Mouse (Mus musculus) spleen, postnatal 14 days (tissue): ENCODE data around the gene Etfdh.
"Not testable (repeated sequence)": the region's sequence is repeated elsewhere in the genome, so short reads cannot be mapped to it uniquely, and the experiment has no call there.

ENCODE experiments used
- DNase-seq, 2 experiments: peaks; one replicate each; pipeline ENCODE4 v3.0.0; 2021 to 2022; ENCODE audit warnings: low spot score in 2 of 2

Gene Etfdh

DNA sequence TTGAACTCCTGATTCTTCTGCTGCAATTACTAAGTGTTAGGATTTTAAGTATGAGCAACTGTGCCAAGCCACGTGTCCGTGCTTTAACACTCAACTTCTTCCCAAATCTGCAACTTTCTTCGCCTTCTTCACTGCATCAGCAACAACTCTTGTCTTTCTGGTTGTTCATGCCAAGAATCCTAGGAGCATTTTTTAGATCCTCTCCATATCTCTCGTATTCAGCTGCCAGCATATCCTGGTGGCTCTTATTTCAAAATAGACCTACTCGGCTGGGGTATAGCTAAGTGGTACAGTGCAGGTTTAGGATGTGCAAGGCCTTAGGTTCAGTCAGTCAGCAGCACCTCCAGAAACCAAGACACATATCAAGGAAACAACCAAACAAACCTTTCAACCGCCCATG lies 51.7 kb downstream of the Etfdh start:
- DNase-seq = no peak

DNA sequence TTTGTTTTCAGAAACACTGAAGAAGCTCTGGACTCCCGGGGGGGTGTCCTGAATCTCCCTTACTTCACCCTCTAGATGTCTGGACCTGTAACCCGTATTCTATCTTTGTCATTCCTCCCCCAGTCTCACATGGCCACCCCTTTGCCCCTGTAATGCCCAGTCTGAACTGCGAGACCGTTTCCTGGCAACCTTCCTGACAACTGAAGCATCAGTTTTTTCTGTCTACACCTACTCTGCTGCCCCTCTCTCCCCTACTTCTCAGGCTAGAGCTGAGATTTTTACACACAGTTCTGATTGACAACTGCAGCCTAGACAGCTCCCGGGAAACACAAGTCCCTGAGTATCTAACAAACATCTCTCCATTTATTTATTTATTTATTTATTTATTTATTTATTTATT lies 52.4 kb downstream of the Etfdh start:
- no peak for DNase-seq

DNA sequence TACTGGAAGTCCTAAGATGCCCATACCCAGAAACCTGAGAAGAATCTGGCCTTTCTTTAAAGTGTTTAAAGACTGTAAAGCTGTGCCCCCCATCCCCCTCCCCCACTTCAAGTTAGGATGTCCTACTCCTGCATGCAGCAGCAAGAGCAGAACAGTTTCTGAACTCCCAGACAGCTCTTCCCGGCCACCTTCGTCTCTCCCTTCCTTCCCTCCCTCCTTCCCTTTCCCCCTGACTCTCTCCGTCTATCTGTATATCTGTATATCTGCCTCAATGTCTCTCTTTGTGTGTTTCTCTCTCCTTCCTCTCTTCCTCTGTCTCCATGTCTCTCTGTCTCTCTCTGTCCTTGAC lies 52.9 kb downstream of the Etfdh start:
- DNase-seq = no peak

DNA sequence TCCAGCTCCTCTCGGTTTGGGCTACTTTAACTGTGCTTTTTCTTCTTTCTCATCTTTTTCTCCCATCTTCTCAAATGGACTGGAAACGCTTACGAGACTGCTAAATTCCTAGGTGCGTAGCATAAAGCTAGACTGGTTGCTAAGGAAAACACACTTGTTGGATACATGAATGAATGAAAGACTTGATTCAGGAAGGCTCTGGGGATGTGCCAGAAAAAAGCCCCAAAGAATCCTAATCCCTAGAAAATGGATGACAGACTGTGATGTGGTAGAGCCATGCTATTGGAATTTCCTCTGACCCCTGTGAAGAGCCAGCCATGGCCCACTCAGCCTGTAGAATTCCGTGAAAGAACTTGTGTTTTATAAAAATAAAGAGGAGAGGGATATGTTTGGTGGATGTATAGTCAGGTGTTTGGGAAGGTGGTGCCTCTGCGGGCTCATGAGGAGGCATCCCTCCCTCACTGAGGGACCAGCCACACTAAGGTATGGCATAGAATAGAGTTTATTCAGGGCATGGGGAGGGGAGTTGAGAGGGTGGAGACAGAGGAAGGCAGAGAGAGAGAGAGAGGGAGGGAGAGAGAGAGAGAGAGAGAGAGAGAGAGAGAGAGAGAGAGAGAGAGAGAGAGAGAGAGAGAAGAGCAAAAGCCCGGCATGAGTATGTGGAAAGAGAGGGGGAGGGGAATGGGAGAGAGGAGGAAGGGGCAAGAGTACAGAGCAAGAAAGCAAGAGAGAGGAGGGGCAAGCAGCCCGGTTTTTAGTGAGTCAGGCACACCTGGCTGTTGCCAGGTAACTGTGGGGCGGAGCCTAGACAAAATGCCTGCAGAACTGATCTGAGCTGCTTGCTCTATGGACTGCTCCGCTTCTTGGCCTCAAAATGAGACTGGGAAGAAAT lies 53.5 kb downstream of the Etfdh start:
- DNase-seq = no peak

DNA sequence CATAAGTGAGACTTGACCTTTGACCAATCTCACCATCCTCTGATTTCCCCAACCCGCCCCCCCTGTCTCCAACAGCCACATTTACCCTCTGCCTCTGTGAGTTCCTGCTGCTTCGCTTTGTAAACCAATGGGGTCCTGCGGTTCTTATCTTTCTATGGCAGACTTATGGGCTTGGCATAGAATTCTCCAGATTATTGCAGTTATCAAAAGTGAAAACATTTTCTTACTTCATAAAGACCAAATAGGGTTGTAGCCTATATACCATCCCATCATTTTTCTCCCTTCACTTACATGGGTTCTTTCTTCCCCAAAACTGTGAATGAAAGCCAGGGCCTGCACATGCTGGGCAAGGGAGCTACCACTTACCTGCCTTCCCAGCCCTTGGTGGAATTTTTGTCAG lies 55.0 kb downstream of the Etfdh start:
- no peak for DNase-seq

DNA sequence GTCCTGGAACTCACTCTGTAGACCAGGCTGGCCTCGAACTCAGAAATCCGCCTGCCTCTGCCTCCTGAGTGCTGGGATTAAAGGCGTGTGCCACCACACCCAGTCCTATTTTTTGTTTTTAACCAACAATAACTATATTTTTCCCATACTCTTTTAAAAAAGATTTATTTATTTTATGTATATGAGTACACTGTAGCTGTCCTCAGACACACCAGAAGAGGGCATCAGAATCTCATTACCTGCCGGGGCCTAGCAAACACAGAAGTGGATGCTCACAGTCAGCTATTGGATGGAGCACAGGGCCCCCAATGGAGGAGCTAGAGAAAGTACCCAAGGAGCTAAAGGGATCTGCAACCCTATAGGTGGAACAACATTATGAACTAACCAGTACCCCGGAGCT lies 55.9 kb downstream of the Etfdh start:
- not testable (repeated sequence) for DNase-seq

DNA sequence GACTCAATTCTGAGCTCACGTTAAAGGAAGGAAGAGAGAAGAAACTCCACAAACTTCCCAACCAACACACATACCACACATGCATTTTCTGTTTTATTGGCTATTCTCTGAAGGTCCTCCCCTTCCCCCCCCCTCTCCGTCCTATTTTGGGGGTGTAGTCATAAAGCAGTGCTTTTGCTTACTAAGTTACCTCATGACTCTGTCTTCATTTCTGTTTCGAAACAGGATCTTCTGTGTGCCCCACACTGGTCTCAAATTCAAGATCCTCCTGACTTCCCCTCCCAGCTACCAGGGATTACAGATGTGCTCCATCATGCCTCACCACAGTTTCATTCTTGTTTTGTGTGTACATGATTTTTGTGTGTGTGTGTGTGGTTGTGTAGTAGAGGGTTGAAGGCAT lies 56.9 kb downstream of the Etfdh start:
- no peak for DNase-seq

DNA sequence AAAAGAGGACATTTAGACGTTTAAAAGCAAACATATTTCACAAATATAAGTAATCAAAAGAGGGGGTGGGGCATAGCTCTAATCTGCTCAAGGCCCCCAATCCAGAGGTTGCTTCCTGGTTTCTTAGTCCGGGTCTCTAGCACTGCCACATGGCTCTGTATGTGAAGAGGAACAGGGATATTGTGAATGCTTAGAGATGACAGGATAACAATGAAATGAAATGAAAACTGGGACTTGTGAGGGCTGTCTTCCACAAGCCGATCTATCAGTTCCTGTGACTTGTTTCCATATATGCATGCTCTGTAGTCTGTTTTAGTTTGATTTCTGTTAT lies 60.0 kb downstream of the Etfdh start:
- DNase-seq = no peak

DNA sequence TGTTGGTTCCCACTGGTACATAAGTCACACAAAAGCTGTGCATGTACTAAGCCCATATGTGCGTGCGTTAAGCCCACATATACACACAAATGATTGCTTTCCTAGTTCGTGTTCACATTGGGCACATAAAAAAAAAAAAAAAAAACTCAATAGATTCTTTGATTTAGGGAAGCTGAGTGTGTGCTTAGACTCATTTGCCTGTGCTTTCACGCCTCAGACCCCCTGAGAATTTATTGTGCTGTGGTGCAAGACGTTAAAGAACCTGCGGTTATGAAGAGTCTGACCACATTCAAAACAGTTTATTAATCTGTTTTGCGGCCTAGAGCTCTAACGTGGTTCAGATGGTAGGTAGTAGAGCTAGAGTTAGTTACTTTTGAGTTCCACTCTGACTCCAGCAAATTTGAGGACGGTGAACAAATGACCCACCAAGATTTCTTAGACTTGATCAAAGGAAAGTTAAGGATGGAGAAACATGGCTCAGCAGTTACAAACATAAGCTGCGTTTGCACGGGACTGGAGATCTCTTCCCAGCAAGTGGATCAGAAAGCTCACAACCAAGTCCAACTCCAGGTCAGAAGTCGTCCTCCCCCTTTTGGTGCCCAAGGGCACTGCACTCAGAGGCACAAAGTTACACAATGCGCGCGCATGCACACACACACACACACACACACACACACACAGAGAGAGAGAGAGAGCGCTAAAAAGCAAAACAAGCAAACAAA lies 60.5 kb downstream of the Etfdh start:
- DNase-seq = no peak

DNA sequence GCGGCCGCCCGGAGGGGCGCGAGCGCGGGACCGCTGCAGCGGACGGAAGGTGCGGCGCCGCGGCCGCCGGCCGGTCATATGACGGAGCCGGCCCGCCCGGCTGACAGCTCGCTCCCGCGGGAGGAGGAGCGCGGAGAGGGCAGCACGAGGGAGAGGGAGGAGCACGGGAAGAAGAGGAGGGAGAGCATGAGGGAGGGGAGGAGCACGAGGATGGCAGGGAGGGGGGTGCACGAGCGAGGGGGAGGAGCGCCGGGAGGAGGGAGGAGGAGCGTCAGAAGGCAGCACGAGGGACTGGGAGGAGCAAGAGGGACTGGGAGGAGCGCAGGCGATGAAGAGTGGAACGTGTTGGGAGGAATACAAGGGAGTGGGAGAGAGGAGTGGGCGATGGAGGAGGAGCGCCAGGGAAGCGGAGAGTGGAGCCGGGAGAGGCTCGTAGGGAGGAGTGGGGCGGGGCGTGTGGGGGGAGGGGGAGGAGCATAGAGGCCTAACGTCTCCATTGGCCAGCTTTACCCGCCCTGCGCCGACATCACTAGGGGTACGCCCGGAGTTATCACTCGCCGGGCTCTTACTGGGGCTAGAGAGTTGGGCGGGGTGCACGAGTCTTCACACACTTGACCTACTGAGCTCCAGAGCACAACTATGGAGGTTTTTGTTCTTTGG lies 61.5 kb downstream of the Etfdh start, which contains the start of gene Fnip2:
Gene Fnip2, minus strand, starts transcription at position 94 of the 660 bp plus-strand sequence.
- DNase-seq = peak; percentile 68 to 74

DNA sequence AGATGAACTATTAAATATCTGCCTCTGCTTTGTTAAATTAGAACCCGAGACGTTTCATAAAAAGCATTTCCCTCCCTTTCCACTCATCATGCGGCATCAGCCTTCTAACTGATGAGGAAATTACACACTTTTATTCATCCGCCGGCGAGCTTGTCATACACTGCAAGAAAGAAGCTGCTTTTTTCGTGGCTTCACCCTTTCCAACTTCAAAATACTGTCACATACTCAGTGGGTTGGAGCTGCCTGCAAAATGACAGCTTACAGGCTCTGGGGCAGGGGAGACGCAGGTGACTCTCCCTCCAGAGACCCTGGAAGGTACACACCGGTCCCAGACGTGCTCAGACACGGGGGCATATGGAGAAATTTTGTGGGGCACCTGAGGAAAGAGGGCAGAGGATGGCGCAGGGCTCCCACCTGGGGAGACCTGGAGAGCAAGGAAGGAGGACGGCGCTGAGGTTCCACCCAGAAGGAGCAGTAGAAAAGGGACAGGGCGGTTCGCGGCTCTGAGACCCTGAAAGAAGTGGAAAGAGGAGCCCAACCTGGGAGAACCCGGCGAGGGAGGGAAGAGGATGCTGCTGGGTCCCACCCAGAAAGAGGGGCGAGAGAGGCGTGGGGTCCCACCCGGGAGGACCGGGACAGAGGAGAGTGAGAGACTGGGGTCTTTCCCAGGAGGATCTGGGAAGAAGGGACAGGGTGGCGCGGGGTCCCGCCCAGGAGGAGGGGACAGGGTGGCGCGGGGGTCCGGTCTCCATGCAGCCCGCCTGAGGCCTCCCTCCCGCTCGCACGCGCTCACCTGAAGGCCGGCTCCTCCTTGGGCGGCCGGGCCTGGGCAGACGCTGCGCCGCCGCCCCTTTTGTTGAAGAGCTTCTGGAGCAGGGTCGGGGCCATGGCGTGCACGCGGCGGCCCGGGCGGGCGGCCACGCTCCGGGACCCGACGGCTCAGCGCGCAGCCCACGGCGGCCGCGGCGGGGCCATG lies 62.3 kb downstream of the Etfdh start:
- DNase-seq = peak in 1 of 2 experiments; percentile 31

DNA sequence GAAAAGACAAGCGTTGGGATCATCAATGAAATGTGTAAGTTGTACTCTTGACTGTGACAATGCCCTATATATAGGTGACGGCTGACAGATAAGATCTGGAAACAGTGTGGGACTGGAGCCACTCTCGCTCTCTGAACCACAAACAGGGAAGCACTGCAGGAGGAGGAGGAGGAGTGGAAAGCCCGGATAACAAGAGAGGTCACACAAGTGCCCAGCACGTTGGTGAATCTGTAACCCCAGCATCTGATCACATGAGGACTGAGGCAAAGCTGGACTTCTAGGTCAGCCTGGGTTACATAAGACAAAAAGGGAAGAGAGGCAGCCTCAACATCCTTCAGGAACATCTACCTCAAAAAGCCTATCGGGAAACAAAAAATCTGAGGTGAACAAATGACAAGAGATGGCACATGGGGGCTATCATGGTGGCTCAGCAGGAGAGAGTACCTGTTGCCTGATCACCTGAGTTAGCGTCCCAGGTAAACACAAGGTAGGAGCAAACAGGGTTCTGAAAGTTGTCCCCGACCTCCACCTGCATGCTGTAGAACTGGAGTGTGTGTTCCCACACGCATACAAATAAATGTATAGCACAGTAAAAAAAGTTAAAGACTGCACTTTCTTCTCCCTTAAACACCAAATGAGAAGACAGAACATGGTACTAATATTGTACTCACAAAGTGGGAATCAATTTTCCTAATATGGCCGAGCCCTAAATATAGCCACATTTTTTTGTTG lies 64.3 kb downstream of the Etfdh start:
- no peak for DNase-seq

DNA sequence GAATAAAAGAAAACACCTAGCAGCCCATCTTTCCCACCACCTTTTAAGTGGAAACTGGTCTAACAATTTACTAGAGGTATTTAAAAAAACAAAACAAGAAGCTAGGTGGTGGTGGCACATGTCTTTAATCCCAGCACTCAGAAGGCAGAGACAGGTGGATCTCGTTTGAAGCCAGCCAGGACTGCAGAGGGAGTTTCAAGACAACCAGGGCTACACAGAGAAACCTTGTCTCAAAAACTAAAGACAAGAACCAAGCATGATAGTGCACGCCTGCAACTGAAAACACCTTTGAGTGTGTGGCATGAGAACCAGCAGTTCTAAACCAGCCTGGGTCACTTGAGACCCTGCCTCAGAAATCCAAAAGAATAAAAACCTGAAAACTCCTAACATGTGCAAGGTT lies 65.8 kb downstream of the Etfdh start:
- DNase-seq = no peak

DNA sequence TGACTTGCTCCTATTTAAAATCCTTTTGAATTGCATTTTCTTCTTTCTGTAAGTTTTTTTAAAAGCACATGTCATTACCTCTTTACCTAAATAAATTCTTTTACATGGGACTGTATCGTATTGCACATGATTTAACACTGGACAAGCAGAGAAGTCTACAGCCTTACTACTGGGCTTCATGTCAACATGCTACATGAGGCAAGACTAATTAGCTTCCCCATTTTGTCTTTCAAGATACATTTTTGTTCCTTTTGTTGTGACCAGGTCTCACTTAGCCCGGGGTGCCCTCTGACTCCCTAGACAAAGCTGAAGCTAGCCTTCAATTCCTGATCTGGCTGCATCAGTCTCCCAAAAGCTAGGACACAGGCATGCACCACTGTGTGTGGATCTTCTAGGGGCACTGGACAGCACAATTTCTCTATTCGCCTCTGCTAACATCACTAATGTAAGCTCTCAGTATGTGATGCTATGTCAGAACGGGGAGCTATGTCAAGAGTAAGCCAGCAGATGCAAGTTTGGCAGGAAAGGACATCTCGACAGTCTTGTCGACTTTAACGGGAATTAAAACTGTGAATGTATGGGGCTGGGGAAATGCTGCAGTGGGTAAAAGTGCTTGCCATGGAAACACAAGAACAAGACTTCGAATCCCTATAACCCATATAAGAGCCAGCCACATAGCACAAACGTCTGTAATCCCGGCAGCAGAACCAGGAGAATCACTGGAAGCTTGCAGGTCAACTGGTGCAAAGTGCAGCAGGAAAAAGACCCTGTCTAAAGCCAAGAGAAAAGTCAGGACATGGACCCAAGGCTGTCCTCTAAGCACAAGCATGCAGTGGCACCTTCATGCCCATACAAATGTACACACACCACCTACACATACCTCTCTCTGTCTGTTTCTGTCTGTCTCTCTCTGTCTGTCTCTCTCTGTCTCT lies 67.2 kb downstream of the Etfdh start:
- DNase-seq = no peak

DNA sequence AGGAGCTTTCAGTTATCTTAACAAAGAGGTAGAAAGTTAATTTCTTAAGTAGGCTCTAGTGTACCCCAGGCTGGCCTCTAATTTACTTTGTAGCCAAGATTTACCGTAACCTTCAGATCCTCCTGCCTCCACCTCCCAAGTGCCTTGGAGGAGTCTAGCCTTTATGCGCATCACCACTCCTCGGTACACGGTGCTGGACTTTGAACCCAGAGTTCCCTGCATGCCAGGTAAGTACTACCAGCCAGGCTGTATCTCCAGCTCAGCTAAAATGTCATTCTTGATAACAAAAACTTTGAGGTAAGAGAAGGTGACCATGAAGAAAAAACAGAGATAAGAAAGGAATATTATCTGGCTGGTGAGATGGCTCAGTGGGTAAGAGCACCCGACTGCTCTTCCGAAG lies 68.7 kb downstream of the Etfdh start:
- DNase-seq = no peak

DNA sequence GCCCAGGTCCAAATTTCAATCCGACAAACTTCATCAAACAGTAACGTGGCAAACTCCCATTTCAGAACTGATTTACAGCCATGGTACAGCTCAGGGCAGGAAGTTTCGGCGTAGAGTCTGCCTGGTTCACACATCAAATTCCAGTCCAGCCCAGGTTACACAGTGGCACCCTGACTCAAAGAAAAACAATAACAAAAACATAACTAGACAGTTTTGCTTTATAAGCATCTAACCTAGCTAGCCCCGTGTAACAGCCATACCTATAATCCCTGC lies 69.6 kb downstream of the Etfdh start:
- DNase-seq = no peak

DNA sequence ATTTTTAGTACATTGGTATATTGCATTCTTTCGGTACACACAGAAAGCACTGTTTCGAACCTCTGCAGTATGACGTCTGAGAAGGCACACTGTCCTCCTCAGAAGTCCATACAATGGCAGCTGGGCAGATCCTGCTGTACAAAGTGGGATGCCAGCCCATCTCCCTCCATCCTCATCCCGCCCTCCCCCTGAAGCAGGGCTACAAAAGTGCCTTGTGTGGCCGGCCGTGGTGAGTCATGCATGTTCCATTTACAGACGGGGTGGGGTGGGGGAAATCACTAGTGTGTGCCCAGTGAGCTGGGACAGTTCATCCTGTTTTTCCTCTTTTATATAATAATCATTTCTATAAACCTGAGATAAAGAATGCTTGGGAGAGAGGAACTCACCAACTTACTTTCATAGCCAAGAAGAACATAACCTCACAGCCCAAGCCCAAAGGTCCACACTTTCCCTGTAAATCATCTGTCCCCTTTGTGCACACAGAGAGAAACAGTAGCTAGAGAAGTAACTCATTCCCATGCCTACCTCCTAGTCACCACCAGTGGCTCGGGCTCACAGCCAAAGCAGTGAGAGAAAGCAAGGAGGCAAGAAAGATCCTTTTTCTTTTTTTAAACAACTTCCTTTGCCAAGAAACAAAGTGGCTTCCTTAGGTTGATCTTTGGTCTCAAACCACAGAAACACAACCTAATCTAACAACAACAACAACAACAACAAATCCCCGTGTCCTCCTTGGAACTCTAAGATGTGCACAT lies 70.1 kb downstream of the Etfdh start:
- no peak for DNase-seq

DNA sequence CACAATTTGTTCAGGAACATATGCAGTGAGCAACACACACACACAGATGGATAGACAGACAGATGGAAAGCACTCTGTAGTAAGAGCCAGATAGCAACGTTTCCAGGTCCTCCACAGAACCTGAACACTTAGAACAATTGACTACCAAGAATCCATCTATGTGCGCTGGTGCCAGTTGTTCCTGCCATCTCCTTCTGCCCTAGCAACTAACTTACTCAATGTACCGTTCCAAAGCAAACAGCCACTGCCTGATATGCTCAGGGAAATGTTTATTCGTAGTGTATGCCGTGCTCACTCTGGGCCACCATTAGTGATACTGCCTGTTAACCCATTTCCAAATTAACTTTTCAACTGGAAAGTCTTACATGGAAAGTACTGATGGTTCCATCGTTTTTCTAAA lies 74.2 kb downstream of the Etfdh start:
- DNase-seq = no peak
